Mouse (Mus musculus) midbrain, embryonic 10.5 days (tissue): ENCODE measurements around the gene Ttc12. TPM values are rescaled to one million over a fixed set of nuclear protein-coding genes. Genes with fewer than 3 reads are reported as not detected.

Experiments used
- DNase-seq: peaks from one replicate; pipeline ENCODE4 v3.0.0-alpha.2; 2017; ENCODE audit warnings: low spot score
- H3K27ac ChIP-seq: fragments of 300-500 bp; sonication (generic); replicated peaks from 2 replicates; pipeline ENCODE4 v1.5.1; 2016; ENCODE audit warnings: mild to moderate bottlenecking
- H3K27me3 ChIP-seq: fragments of 300-500 bp; sonication (generic); 2 replicates; pipeline ENCODE4 v1.6.1; 2016; ENCODE audit warnings: low read depth, mild to moderate bottlenecking; ENCODE audit not compliant: poor library complexity, severe bottlenecking
- H3K36me3 ChIP-seq: fragments of 300-500 bp; sonication (generic); 2 replicates; pipeline ENCODE4 v1.6.1; 2016; ENCODE audit warnings: mild to moderate bottlenecking, moderate library complexity
- H3K4me1 ChIP-seq: fragments of 300-500 bp; sonication (generic); 2 replicates; pipeline ENCODE4 v1.6.1; 2016
- H3K4me3 ChIP-seq: fragments of 300-500 bp; sonication (generic); 2 replicates; pipeline ENCODE4 v1.5.1; 2016; ENCODE audit warnings: mild to moderate bottlenecking, moderate library complexity
- H3K9me3 ChIP-seq: fragments of 300-500 bp; sonication (generic); replicated peaks from 2 replicates; pipeline ENCODE4 v1.6.1; 2016; ENCODE audit warnings: mild to moderate bottlenecking
- WGBS: fragments of 180-500 bp; shearing (Covaris S2); methylation state at CpG from one replicate; pipeline ENCODE4 v1.1.7; 2016; 5-methylcytosine and 5-hydroxymethylcytosine counted together
- polyA plus RNA-seq: library from polyadenylated mRNA; unstranded; fragments of >200 nt; fragmentation: Nextera tagmentation; extraction: Ambion mirVana; gene quantifications from 2 replicates; pipeline ENCODE4 v1.2.1, GENCODE M21; 2016

Gene Ttc12
- polyA plus RNA-seq, 1 experiment from 2014 or later: 2.1 TPM

- H3K36me3 ChIP-seq: no peaks in the 10 kb centered on the region
- no peaks in the 10 kb centered on the region for H3K9me3 ChIP-seq
- H3K27ac ChIP-seq: no peak overlapping the region
- DNase-seq: no peak
- 94% methylated on average over 5 of the region's 5 CpGs for WGBS
- H3K4me3 ChIP-seq: no peak overlapping the region
- H3K4me1 ChIP-seq: no peaks in the 10 kb centered on the region
- no peaks in the 10 kb centered on the region for H3K27me3 ChIP-seq
Observed at GRCm38 (mm10) chr9:49423866-49424265, 62.2 kb downstream of the Ttc12 start.

- 85% methylated on average over 5 of the region's 5 CpGs for WGBS
- Histone ChIP-seq H3K4me1 (peaks cover 15% of the 10 kb centered on the region), H3K36me3 (no peaks in the 10 kb centered on the region), H3K27ac (no peak overlapping the region), H3K9me3 (no peaks in the 10 kb centered on the region), H3K4me3 (no peak overlapping the region), H3K27me3 (no peaks in the 10 kb centered on the region)
- DNase-seq: no peak
Observed at GRCm38 (mm10) chr9:49410621-49411020, 75.4 kb downstream of the Ttc12 start.

- DNase-seq: no peak
- no peaks in the 10 kb centered on the region for H3K27me3 ChIP-seq
- WGBS: 84% methylated on average over 5 of the region's 5 CpGs
- H3K4me3 ChIP-seq: no peak overlapping the region
- H3K9me3 ChIP-seq: no peaks in the 10 kb centered on the region
- H3K36me3 ChIP-seq: no peaks in the 10 kb centered on the region
- H3K27ac ChIP-seq: no peak overlapping the region
- H3K4me1 ChIP-seq: peaks cover 15% of the 10 kb centered on the region
Observed at GRCm38 (mm10) chr9:49407028-49407427, 79.0 kb downstream of the Ttc12 start.

- Histone ChIP-seq H3K4me1 (0 out of 2 replicates have a peak, but pooled peaks cover 2% of the 10 kb centered on the region), H3K27ac (no peak overlapping the region), H3K27me3 (no peaks in the 10 kb centered on the region), H3K4me3 (no peak overlapping the region), H3K36me3 (no peaks in the 10 kb centered on the region), H3K9me3 (no peaks in the 10 kb centered on the region)
- no peak for DNase-seq
- 83% methylated on average over 2 of the region's 2 CpGs for WGBS
Observed at GRCm38 (mm10) chr9:49403711-49404110, 82.3 kb downstream of the Ttc12 start.

- no peaks in the 10 kb centered on the region for H3K36me3 ChIP-seq
- no peak for DNase-seq
- no peaks in the 10 kb centered on the region for H3K9me3 ChIP-seq
- H3K27ac ChIP-seq: no peak overlapping the region
- H3K27me3 ChIP-seq: no peaks in the 10 kb centered on the region
- H3K4me3 ChIP-seq: no peak overlapping the region
- H3K4me1 ChIP-seq: no peaks in the 10 kb centered on the region
Observed at GRCm38 (mm10) chr9:49396006-49396405, 90.0 kb downstream of the Ttc12 start.

GRCm38 (mm10) chr9:49392242-49392641 is 93.8 kb downstream of the Ttc12 start:
- no peaks in the 10 kb centered on the region for H3K4me1 ChIP-seq
- no peaks in the 10 kb centered on the region for H3K27me3 ChIP-seq
- H3K36me3 ChIP-seq: no peaks in the 10 kb centered on the region
- no peak for DNase-seq
- H3K9me3 ChIP-seq: no peaks in the 10 kb centered on the region
- no peak overlapping the region for H3K27ac ChIP-seq
- WGBS: 78% methylated on average over 2 of the region's 2 CpGs
- no peak overlapping the region for H3K4me3 ChIP-seq

Other genes with a start within 250 kb of the Ttc12 start
- gene Gm4894, start 235.7 kb downstream of the Ttc12 start, polyA plus RNA-seq: not detected in 2 replicates
- gene Drd2, start 145.6 kb downstream of the Ttc12 start, polyA plus RNA-seq: 0.48 and 0.65 TPM in 2 replicates
- not detected in 2 replicates for gene Ankk1, start 59.2 kb downstream of the Ttc12 start, polyA plus RNA-seq